Mouse (Mus musculus): ENCODE results near the gene Sgsm2. TPM values are rescaled to one million over a fixed set of nuclear protein-coding genes. Genes with fewer than 3 reads are reported as not detected.

Sgsm2 gene
- polyA plus RNA-seq, 1 experiment from 2014 or later: 29.9 TPM

DNA sequence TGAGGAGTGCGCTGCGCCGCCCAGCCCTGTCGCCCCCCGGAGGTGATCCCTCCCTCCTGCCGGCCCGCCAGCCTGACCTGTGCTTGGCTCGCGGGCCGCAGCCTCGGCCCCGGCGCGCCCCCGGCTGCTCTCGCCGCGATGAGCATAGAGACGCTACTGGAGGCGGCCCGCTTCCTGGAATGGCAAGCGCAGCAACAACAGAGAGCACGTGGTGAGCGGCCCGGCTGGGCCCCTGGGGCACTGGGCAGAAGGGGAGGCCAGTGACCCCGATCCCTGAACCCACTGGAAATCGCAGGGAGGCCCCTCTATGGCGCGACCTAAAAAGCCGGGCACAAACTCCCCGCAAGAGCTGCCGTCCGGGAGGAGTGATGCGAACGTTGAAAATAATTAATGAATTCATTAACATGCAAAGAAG, 65.7 kb downstream of the Sgsm2 start:
- Histone ChIP-seq H3K27ac (replicated peaks) (peak overlapping the region; percentile 95), H3K9me3 (no peaks in the 10 kb centered on the region), H3K4me1 (replicated peaks) (peaks cover 45% of the 10 kb centered on the region), H3K36me3 (no peaks in the 10 kb centered on the region), H3K9ac (peak overlapping the region; percentile 93), H3K4me2 (peak overlapping the region; percentile 85), H3K4me3 (peak overlapping the region; percentile 88), H3K27me3 (no peaks in the 10 kb centered on the region)
- no peak for ATAC-seq (ENCODE audit: low FRiP score, low read depth)
- under 1% methylated on average over 35 of the region's 35 CpGs for WGBS

DNA sequence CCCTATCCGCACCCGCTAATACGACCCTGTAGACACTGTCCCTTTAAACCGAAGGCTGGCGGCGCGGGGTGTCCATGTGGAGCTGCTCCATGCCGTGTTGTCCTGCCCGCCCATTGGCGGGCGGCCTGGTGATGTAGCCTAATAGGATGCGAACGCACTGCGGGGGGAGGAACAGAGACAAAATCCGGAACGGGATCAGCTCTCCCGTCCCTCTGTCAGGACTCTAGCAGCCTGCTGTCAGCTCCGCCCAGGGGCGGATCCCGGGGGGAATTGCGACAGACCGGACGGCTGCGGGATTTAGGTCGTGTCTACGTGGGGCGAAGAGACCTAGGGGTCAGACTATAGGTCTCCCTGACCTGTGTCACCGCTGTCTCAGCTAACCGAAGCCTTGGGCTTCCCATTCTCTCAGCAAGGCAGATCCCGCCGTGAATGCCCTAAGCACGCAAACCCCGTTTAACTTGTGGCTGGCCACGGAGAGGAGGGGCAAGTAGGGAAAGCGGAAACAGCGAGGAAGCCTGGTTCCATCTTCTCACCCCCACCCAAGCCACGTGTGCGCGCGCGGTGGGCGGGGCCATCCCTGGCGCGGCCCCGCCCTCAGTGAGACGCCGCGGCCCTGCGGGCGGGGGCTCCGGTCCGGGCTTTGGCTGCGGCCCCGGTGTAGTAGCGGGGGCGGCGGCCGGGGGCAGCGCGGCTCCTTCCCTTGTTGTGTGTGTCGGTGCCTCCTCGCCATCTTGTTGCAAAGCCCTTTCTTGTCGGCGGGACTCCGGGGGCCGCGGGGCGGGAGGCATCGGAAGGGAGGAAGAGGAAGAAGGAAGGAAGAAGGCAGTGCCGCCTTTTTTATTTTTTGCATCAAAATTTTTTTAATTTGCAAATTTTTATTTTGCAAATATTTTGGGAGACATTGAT, 66.4 kb downstream of the Sgsm2 start, which contains the start of gene Mnt:
TSS of gene Mnt (plus strand) at position 665 of the 906 bp plus-strand sequence.
- Histone ChIP-seq H3K4me3 (peak within 1 kb of the TSS; percentile 88), H3K36me3 (no peaks in the 10 kb centered on the region), H3K9me3 (no peaks in the 10 kb centered on the region), H3K9ac (peak within 1 kb of the TSS; percentile 93), H3K27me3 (no peaks in the 10 kb centered on the region), H3K4me1 (replicated peaks) (peaks cover 38% of the 10 kb centered on the region), H3K4me2 (peak within 1 kb of the TSS; percentile 85), H3K27ac (replicated peaks) (peak within 1 kb of the TSS; percentile 95)
- WGBS: under 1% methylated on average over 70 of the region's 70 CpGs
- peak; percentile 90 for ATAC-seq (ENCODE audit: low FRiP score, low read depth)

DNA sequence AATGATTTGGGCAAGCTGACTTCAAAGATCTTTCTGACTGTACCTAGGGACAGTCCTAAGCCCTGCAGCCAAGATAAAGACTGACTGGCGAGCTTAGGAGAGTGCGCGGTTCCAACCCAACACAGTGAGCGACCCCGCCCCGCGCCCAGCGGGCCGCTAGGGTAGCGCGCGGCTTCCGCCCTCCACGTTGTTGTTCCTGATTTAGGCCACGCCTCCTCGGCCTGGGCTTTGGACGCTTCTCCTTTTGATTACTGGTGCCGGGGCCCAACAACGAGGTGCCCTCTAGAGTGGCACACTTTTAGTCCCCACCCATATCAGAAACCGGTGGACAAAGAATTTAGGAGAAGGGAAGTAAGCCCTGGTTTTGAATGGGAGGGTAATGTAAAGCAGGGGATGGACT, 67.0 kb downstream of the Sgsm2 start:
- ATAC-seq (ENCODE audit: low FRiP score, low read depth): peak; percentile 27
- under 1% methylated on average over 20 of the region's 20 CpGs for WGBS
- H3K36me3 ChIP-seq: no peaks in the 10 kb centered on the region
- H3K4me1 ChIP-seq (replicated peaks): peaks cover 34% of the 10 kb centered on the region
- H3K27me3 ChIP-seq: no peaks in the 10 kb centered on the region
- peak overlapping the region; percentile 25 for H3K9ac ChIP-seq
- H3K4me2 ChIP-seq: peak overlapping the region; percentile 85
- H3K27ac ChIP-seq (replicated peaks): peak overlapping the region; percentile 95
- H3K4me3 ChIP-seq: peak overlapping the region; percentile 88
- no peaks in the 10 kb centered on the region for H3K9me3 ChIP-seq

DNA sequence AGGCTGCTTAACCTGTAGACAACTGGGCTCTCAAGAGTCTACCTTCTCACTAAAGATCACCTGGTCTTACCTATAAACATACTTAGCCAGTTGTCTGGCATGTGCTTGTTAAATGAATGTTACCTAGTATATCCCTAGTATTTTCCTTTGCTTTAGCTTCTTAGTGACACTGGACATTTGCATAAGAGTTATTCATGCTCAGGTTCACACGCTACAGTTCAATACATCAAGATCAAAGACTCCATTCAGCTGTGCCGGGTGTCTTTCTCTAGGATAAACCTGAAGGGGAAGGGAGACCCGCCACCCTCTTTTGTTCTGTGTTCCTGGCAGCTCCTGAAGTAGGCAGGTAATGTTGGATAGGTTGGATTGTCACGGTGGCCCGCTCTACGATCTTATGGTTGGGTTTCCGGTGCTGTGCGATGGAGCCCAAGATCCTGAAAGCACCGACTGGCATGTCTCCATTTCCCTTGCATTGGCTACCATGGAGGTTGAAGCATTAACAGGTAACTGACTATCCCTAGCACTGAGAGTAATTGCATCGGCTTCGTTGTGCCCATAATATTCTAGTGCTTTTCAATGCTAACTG, 67.8 kb downstream of the Sgsm2 start:
- Histone ChIP-seq H3K9ac (peak overlapping the region; percentile 25; the same call in 1 of the 2 replicates), H3K4me3 (peak overlapping the region; percentile 88), H3K27ac (replicated peaks) (peak overlapping the region; percentile 95)

DNA sequence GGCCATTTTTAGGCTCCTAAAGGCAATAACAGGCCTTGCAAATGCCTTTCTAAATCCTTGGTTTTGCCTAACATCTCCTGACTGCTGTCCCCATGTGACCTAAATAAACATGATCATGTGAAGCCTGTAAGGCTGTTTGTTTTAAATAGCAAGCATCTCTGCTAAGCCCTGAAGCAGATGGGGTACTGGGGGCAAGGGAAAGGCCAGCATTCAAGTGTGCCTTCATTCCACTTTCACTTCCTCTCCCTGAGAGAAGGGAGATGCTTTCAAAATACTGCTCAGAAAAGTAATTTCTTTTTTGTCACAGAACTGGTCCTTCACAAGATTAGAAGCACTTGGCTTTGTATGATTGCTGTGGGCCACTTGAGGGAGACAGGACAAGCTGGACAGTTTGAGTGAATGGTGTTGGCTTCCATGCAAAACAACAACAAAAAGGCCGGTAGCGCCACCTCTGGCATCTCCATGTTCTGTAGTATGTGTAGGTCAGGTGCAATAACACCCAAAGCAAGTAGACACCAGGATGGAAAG, 68.4 kb downstream of the Sgsm2 start:
- Histone ChIP-seq H3K4me3 (no peak overlapping the region), H3K4me2 (no peak overlapping the region), H3K27me3 (no peaks in the 10 kb centered on the region), H3K4me1 (replicated peaks) (peaks cover 20% of the 10 kb centered on the region), H3K36me3 (no peaks in the 10 kb centered on the region), H3K9me3 (no peaks in the 10 kb centered on the region), H3K27ac (replicated peaks) (no peak overlapping the region), H3K9ac (no peak overlapping the region)
- WGBS: 31% methylated on average over 2 of the region's 2 CpGs
- ATAC-seq (ENCODE audit: low FRiP score, low read depth): no peak

More for the DNA sequence above, 67.8 kb downstream of the Sgsm2 start:
- peak overlapping the region; percentile 85 for H3K4me2 ChIP-seq
- 14% methylated on average over 11 of the region's 11 CpGs for WGBS
- no peak for ATAC-seq (ENCODE audit: low FRiP score, low read depth)
- no peaks in the 10 kb centered on the region for H3K36me3 ChIP-seq
- no peaks in the 10 kb centered on the region for H3K27me3 ChIP-seq
- H3K4me1 ChIP-seq (replicated peaks): peaks cover 26% of the 10 kb centered on the region
- H3K9me3 ChIP-seq: no peaks in the 10 kb centered on the region

DNA sequence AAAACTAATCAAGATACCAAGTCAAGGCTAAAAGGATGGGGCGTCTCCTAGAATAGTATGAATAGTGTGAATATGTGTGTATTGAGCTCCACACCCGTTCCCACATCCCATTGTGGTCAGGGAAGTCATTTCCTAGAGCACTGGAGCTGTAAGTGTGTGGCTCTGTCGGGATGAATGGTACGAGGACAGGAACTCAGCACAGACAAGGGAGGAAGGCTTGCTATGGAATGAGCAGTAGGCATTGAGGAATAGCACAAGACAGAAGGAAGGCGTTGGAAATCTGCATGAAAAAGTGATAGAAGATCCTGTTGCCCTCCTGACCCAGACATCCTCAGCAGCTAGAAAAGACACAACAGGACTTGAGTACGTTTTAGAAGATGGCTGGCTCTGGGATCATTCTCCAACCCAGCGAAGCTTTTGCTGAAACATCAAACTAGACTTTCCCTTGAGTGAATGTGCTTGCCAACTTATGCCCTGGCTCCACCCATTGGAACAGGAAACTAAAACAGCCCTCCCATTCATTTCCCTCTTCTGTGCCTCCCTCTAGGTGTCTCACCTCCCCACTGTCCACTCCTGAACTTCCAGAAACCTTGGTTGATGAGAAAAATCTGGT, 69.0 kb downstream of the Sgsm2 start:
- Histone ChIP-seq H3K27me3 (no peaks in the 10 kb centered on the region), H3K27ac (replicated peaks) (no peak overlapping the region), H3K4me1 (replicated peaks) (peaks cover 15% of the 10 kb centered on the region), H3K4me2 (no peak overlapping the region), H3K9ac (no peak overlapping the region), H3K4me3 (no peak overlapping the region), H3K36me3 (no peaks in the 10 kb centered on the region), H3K9me3 (no peaks in the 10 kb centered on the region)
- WGBS: 80% methylated on average over 7 of the region's 7 CpGs
- ATAC-seq (ENCODE audit: low FRiP score, low read depth): no peak

DNA sequence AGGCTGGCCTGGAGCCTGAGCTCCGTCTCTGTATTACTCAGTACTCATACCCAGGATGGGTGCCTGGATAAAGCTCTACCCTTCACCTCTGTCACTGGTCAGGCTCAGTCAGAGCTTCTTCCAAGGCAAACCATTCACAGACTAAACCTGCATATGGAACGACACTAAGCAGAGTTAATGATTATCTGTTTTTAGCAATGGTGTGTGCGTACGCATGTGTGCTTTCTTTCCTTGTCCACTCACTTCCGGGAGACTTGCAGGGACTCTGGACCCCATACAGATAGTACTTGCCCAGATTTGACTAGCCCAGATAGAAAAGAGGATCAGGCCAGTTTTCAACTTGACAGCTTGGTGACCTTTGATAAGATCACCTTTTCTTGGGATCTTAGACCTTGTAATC, 70.2 kb downstream of the Sgsm2 start:
- Histone ChIP-seq H3K4me3 (no peak overlapping the region), H3K4me2 (no peak overlapping the region), H3K9me3 (no peaks in the 10 kb centered on the region), H3K4me1 (replicated peaks) (peaks cover 9% of the 10 kb centered on the region), H3K27ac (replicated peaks) (no peak overlapping the region), H3K27me3 (no peaks in the 10 kb centered on the region), H3K36me3 (no peaks in the 10 kb centered on the region), H3K9ac (no peak overlapping the region)
- WGBS: 83% methylated on average over 5 of the region's 5 CpGs
- ATAC-seq (ENCODE audit: low FRiP score, low read depth): no peak

DNA sequence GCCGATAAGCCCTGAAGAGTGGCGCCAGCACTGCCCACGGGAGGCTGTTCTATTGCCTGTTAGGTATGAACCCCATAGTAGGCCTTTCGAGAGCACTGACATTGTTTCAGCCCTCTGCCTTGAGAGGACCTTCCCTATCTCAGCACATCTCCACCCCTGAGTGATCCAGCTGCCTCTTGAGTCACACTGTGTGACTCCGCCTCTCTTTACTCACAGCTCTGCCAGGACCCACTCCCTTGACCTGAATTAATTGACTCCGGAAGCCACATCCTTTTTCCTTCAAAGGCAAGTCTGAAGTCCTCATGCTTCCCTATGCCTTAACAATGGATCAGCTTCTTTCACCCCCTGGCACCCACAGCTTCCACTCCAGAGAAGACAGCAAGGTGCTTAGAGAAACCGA, 70.7 kb downstream of the Sgsm2 start:
- no peak overlapping the region for H3K4me2 ChIP-seq
- no peak overlapping the region for H3K27ac ChIP-seq (replicated peaks)
- H3K27me3 ChIP-seq: no peaks in the 10 kb centered on the region
- H3K9ac ChIP-seq: no peak overlapping the region
- H3K36me3 ChIP-seq: no peaks in the 10 kb centered on the region
- no peak overlapping the region for H3K4me3 ChIP-seq
- no peak for ATAC-seq (ENCODE audit: low FRiP score, low read depth)
- H3K4me1 ChIP-seq (replicated peaks): peaks cover 9% of the 10 kb centered on the region
- 66% methylated on average over 7 of the region's 7 CpGs for WGBS
- H3K9me3 ChIP-seq: no peaks in the 10 kb centered on the region

DNA sequence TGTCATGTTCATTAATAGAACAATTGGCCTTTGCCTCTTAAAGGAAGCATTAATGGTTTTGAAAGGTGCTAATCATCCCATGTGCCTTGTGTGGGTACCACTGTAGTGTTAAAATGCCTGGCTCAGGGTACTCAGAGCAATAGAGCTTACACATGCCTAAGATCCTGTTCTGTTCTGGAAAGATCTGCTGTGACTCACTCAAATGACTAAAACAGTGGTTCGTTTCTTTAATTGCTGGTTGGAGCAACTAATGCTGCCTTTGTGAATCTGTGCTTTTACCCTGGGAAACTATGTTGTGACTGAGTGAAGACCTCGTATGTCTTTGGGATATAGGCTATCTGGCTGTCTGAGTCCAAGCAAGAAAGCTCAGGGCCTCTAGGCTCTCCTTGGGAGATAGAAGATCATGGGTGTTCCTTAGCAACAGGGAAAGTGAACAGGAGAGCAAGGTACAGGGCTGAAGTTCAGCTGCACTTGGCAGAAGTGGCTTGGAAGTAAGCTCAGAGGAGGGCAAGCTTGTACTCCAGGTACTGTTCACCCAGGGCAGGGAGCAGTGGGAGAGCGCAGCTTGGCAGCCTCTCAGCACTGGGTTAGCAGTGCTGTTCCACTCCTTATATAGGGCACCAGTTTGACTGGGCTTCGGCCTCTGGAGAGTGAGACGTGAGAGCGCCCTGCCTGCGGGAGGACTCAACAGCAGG, 74.0 kb downstream of the Sgsm2 start:
- 85% methylated on average over 7 of the region's 7 CpGs for WGBS
- no peaks in the 10 kb centered on the region for H3K4me1 ChIP-seq (replicated peaks)
- no peak overlapping the region for H3K4me2 ChIP-seq
- H3K9ac ChIP-seq: no peak overlapping the region
- ATAC-seq (ENCODE audit: low FRiP score, low read depth): no peak
- no peak overlapping the region for H3K4me3 ChIP-seq
- H3K9me3 ChIP-seq: no peaks in the 10 kb centered on the region
- H3K27ac ChIP-seq (replicated peaks): no peak overlapping the region
- no peaks in the 10 kb centered on the region for H3K27me3 ChIP-seq
- H3K36me3 ChIP-seq: peaks cover 11% of the 10 kb centered on the region

DNA sequence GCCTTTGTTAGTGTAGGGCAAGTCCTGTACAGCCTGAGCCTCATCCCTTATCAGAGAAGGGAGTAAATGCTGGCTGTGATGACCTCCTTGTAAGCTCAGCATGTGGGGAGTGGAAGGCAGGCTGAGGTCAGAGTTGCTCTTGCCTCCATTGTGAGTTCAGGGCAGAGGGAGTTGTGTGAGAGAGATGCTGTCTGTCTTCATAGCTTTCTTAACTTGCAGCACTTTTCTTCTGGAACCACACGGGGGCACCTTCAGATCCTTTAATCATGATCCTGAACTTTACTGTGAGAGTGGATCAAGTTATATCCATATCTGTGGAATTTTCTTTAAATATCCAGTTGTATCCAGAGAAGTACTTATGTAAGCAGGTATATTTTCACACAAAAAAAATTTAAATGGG, 75.4 kb downstream of the Sgsm2 start:
- H3K36me3 ChIP-seq: peaks cover 24% of the 10 kb centered on the region
- no peak overlapping the region for H3K4me3 ChIP-seq
- H3K27me3 ChIP-seq: no peaks in the 10 kb centered on the region
- H3K4me1 ChIP-seq (replicated peaks): no peaks in the 10 kb centered on the region
- H3K27ac ChIP-seq (replicated peaks): no peak overlapping the region
- 24% methylated on average over 1 of the region's 1 CpGs for WGBS
- ATAC-seq (ENCODE audit: low FRiP score, low read depth): no peak
- H3K4me2 ChIP-seq: no peak overlapping the region
- no peak overlapping the region for H3K9ac ChIP-seq
- H3K9me3 ChIP-seq: no peaks in the 10 kb centered on the region

DNA sequence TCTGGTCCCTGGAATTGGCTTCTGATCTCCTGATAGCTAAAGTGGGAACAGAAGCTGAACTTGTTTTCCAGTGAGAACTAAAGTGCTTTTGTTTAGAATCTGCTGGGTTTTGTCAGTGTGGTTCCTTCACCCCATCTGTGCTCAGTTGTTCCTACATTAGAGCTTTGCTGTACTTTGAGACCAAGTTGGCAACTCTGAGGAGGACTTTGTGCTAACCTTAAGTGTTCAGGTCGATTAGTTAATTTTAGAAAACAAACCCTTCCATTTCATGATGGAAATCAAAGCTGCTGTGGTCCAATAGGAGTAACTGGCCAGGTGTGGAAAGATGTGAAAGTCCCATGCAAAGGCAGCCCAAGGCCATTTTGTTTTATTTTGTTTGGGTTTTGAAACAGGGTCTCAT, 75.9 kb downstream of the Sgsm2 start:
- Histone ChIP-seq H3K4me3 (no peak overlapping the region), H3K4me1 (replicated peaks) (no peaks in the 10 kb centered on the region), H3K4me2 (no peak overlapping the region), H3K9me3 (no peaks in the 10 kb centered on the region), H3K9ac (no peak overlapping the region), H3K27ac (replicated peaks) (no peak overlapping the region), H3K36me3 (peaks cover 24% of the 10 kb centered on the region), H3K27me3 (no peaks in the 10 kb centered on the region)
- no peak for ATAC-seq (ENCODE audit: low FRiP score, low read depth)
- 72% methylated on average over 1 of the region's 1 CpGs for WGBS
